Mouse (Mus musculus) G1E (cell line): ENCODE measurements around the gene Galns.

Experiments
- CTCF ChIP-seq: IDR thresholded peaks from 2 replicates; pipeline ENCODE4 v1.5.1; 2012; ENCODE audit warnings: low read depth, low read length, inconsistent platforms, mixed read lengths
- GATA1 ChIP-seq: IDR thresholded peaks from 2 replicates; pipeline ENCODE4 v1.6.1; 2012; ENCODE audit warnings: borderline replicate concordance, low read length, inconsistent platforms, mixed read lengths
- GATA2 ChIP-seq: IDR thresholded peaks from 2 replicates; pipeline ENCODE4 v1.6.1; 2012; ENCODE audit warnings: low read depth, low read length, inconsistent platforms, borderline replicate concordance
- POLR2AphosphoS5 ChIP-seq: IDR thresholded peaks from 2 replicates; pipeline ENCODE4 v1.6.1; 2012; ENCODE audit warnings: low read depth, low read length, inconsistent platforms; ENCODE audit not compliant: insufficient replicate concordance
- TAL1 ChIP-seq: conservative IDR thresholded peaks from 2 replicates; pipeline ENCODE4 v1.6.1; 2012; ENCODE audit warnings: low read depth, low read length, inconsistent platforms, mixed read lengths

DNA sequence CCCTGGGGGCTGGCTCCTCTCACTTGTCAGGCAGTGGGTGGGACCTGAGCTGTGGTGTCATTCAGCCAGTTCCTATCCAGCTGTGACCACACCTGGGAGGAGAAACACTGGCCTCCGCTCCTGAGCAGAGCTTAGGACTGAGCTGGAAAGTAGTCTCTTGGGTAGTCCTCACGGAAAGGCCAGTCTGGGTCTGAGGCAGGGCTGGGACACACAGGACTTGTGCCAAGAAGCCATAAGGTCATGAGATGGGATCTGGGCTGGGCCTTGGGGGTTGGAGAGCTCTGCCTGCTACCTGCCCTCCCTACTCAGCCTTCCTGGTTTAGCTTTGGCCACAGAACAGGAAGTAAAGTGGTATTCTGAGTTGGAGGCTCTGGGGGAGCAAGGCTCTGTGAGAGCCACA is 15.6 kb upstream of the Galns start:
- TF ChIP-seq GATA1 (no peak), CTCF (no peak), TAL1 (no peak), POLR2AphosphoS5 (no peak), GATA2 (no peak)
